Mouse (Mus musculus): Measurements from ENCODE around the gene Cst11. TPM values are rescaled to one million over a fixed set of nuclear protein-coding genes. Genes with fewer than 3 reads are reported as not detected.
A peak's percentile ranks its signal among the peaks of the same experiment; 100 is the strongest.
"Not testable (repeated sequence)": the region's sequence is repeated elsewhere in the genome, so short reads cannot be mapped to it uniquely, and the experiment has no call there.

The Cst11 gene
- total RNA-seq (2012; rRNA removed): not detected in 2 replicates

DNA sequence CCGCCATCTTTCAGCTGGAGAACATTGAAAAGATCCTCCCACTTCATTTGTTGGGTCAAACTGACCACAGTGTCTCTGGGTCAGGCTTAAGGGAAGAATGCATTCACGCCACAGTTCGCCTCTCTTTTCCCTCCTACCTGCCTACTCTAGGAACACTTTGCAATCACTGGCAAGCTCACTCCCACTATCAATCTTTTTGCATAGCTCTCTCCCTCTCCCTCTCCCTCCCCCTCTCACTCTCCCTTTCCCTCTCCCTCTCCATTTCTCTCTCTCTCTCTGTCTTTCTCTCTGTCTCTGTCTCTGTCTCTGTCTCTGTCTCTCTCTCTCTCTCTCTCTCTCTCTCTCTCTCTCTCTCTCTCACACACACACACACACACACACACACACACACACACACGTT is at the start of gene Cst11:
Gene Cst11, minus strand, starts transcription at position 101 of the 400 bp plus-strand sequence.
- H3K4me1 ChIP-seq (ENCODE audit: control insufficient read depth in 2 of 2, insufficient read depth in 2 of 2, low read length in 2 of 2, poor library complexity in 1 of 2); H3K9me3 ChIP-seq (ENCODE audit: control insufficient read depth, insufficient read depth, low read depth, low read length); H3K9ac ChIP-seq (ENCODE audit: insufficient read depth, low read depth, low read length, poor library complexity, severe bottlenecking); DNase-seq (ENCODE audit: low read depth, low spot score); H3K27ac ChIP-seq (ENCODE audit: insufficient read depth, low read depth, low read length, poor library complexity, severe bottlenecking); in situ Hi-C loops (cut with MboI; ENCODE audit: low sequenced_read_pairs in 2 of 2, unreplicated experiment in 2 of 2); H3K36me3 ChIP-seq (ENCODE audit: control insufficient read depth, insufficient read depth, low read length, poor library complexity, severe bottlenecking); H3K4me3 ChIP-seq (ENCODE audit: insufficient read depth in 1 of 2, low read depth in 1 of 2, low read length in 2 of 2, poor library complexity in 1 of 2, severe bottlenecking in 1 of 2): not testable (repeated sequence)

GRCm38 (mm10) chr2:148819909-148820308 is 48.6 kb upstream of the Cst11 start, which contains the start of gene Cst13:
TSS of gene Cst13 (plus strand) at chr2:148820081.
- TF ChIP-seq CHD2 (IDR thresholded peaks at IDR 0.05; ENCODE audit: low read depth, low read length): no peak
- no peak for TF ChIP-seq ZC3H11A (IDR thresholded peaks at IDR 0.05; ENCODE audit: borderline replicate concordance, low read depth, low read length)
- TF ChIP-seq HCFC1 (IDR thresholded peaks at IDR 0.05; ENCODE audit: borderline replicate concordance, insufficient read depth, low read length): no peak
- no peak for TF ChIP-seq ZNF384 (IDR thresholded peaks at IDR 0.05; ENCODE audit: low read depth, low read length)
- no peak for TF ChIP-seq MAFK (IDR thresholded peaks at IDR 0.05; ENCODE audit: insufficient read depth, low read depth, low read length)
- in situ Hi-C loops (cut with MboI; ENCODE audit: low sequenced_read_pairs in 2 of 2, unreplicated experiment in 2 of 2): no loop called here
- no peak for DNase-seq (ENCODE audit: low read depth, low spot score)

DNA sequence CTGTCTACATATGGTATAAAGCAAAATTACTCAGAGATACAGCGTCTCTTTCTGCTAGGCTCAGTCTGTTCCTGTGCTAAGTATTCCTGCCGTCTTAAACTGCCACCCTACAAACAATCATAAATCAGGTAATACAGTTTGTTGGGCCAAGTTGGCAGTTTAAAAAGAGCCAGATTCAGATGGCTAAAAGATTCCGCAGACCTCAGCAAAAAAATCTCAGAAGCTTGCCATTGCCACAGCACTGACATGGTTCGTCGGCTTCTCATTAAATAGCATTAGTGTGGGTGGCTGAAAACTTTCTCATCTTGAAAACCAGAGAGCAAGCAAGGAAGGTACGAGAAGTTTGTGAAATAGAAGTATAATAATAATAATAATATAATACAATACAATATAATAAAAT is 35.4 kb upstream of the Cst11 start:
- Histone ChIP-seq H3K9me3 (ENCODE audit: control insufficient read depth, insufficient read depth, low read depth, low read length) (no peaks in the 10 kb centered on the region), H3K9ac (ENCODE audit: insufficient read depth, low read depth, low read length, poor library complexity, severe bottlenecking) (no peak overlapping the region), H3K27ac (ENCODE audit: insufficient read depth, low read depth, low read length, poor library complexity, severe bottlenecking) (no peak overlapping the region), H3K4me1 (ENCODE audit: control insufficient read depth in 2 of 2, insufficient read depth in 2 of 2, low read length in 2 of 2, poor library complexity in 1 of 2) (no peaks in the 10 kb centered on the region), H3K36me3 (ENCODE audit: control insufficient read depth, insufficient read depth, low read length, poor library complexity, severe bottlenecking) (no peaks in the 10 kb centered on the region), H3K4me3 (ENCODE audit: insufficient read depth in 1 of 2, low read depth in 1 of 2, low read length in 2 of 2, poor library complexity in 1 of 2, severe bottlenecking in 1 of 2) (no peak overlapping the region)
- in situ Hi-C loops (cut with MboI; ENCODE audit: low sequenced_read_pairs in 2 of 2, unreplicated experiment in 2 of 2): no loop called here
- DNase-seq (ENCODE audit: low read depth, low spot score): no peak
- TF ChIP-seq ZNF384 (IDR thresholded peaks at IDR 0.05; ENCODE audit: low read depth, low read length) (no peak), MAFK (IDR thresholded peaks at IDR 0.05; ENCODE audit: insufficient read depth, low read depth, low read length) (0 out of 2 replicates have a peak, but pooled peaks have one; percentile 38)

More at GRCm38 (mm10) chr2:148819909-148820308, 48.6 kb upstream of the Cst11 start, which contains the start of gene Cst13:
- H3K9me3 ChIP-seq (ENCODE audit: control insufficient read depth, insufficient read depth, low read depth, low read length): no peaks in the 10 kb centered on the region
- no peak within 1 kb of the TSS for H3K27ac ChIP-seq (ENCODE audit: insufficient read depth, low read depth, low read length, poor library complexity, severe bottlenecking)
- H3K36me3 ChIP-seq (ENCODE audit: control insufficient read depth, insufficient read depth, low read length, poor library complexity, severe bottlenecking): no peaks in the 10 kb centered on the region
- H3K9ac ChIP-seq (ENCODE audit: insufficient read depth, low read depth, low read length, poor library complexity, severe bottlenecking): no peak within 1 kb of the TSS
- no peak within 1 kb of the TSS for H3K4me3 ChIP-seq (ENCODE audit: insufficient read depth in 1 of 2, low read depth in 1 of 2, low read length in 2 of 2, poor library complexity in 1 of 2, severe bottlenecking in 1 of 2)
- no peaks in the 10 kb centered on the region; a peak in 1 of 4 replicates for H3K4me1 ChIP-seq (ENCODE audit: control insufficient read depth in 2 of 2, insufficient read depth in 2 of 2, low read length in 2 of 2, poor library complexity in 1 of 2)

DNA sequence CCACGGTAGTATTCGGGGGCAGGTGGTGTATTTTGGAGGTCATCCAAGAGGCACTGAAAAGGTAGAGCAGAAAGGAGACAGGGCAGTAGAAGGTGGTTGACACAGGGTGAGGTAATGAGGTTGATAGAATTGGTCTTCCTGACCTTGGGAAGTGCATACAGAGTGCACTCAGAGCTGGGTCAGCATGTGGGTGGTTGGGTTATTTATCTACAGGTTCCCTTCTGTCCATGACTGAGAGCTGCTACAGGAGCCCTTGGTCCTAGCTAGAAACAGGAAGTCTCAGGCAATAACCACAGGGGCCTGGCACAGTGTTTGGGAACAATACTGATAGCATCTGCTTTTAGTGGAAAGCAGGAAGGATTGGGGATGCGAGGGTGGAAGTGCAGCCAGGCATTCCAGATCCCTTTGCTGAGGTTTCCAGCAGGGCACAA is 30.2 kb upstream of the Cst11 start:
- Histone ChIP-seq H3K9ac (ENCODE audit: insufficient read depth, low read depth, low read length, poor library complexity, severe bottlenecking) (no peak overlapping the region), H3K4me1 (ENCODE audit: control insufficient read depth in 2 of 2, insufficient read depth in 2 of 2, low read length in 2 of 2, poor library complexity in 1 of 2) (no peaks in the 10 kb centered on the region), H3K27ac (ENCODE audit: insufficient read depth, low read depth, low read length, poor library complexity, severe bottlenecking) (no peak overlapping the region), H3K36me3 (ENCODE audit: control insufficient read depth, insufficient read depth, low read length, poor library complexity, severe bottlenecking) (no peaks in the 10 kb centered on the region), H3K9me3 (ENCODE audit: control insufficient read depth, insufficient read depth, low read depth, low read length) (no peaks in the 10 kb centered on the region), H3K4me3 (ENCODE audit: insufficient read depth in 1 of 2, low read depth in 1 of 2, low read length in 2 of 2, poor library complexity in 1 of 2, severe bottlenecking in 1 of 2) (no peak overlapping the region)
- in situ Hi-C loops (cut with MboI; ENCODE audit: low sequenced_read_pairs in 2 of 2, unreplicated experiment in 2 of 2): no loop called here
- TF ChIP-seq MAFK (IDR thresholded peaks at IDR 0.05; ENCODE audit: insufficient read depth, low read depth, low read length): no peak
- DNase-seq (ENCODE audit: low read depth, low spot score): no peak

- in situ Hi-C loops (cut with MboI; ENCODE audit: low sequenced_read_pairs in 2 of 2, unreplicated experiment in 2 of 2): no loop called here
- DNase-seq (ENCODE audit: low read depth, low spot score): no peak
These were observed 27.2 kb upstream of the Cst11 start, which contains the start of gene Cst8 for GRCm38 (mm10) chr2:148798485-148798884. TSS of gene Cst8 (plus strand) at chr2:148798785.

More at GRCm38 (mm10) chr2:148798485-148798884, 27.2 kb upstream of the Cst11 start, which contains the start of gene Cst8:
- no peaks in the 10 kb centered on the region for H3K4me1 ChIP-seq (ENCODE audit: control insufficient read depth in 2 of 2, insufficient read depth in 2 of 2, low read length in 2 of 2, poor library complexity in 1 of 2)
- no peaks in the 10 kb centered on the region for H3K9me3 ChIP-seq (ENCODE audit: control insufficient read depth, insufficient read depth, low read depth, low read length)
- H3K27ac ChIP-seq (ENCODE audit: insufficient read depth, low read depth, low read length, poor library complexity, severe bottlenecking): no peak within 1 kb of the TSS
- TF ChIP-seq ZC3H11A (IDR thresholded peaks at IDR 0.05; ENCODE audit: borderline replicate concordance, low read depth, low read length) (no peak), CHD2 (IDR thresholded peaks at IDR 0.05; ENCODE audit: low read depth, low read length) (no peak), ZNF384 (IDR thresholded peaks at IDR 0.05; ENCODE audit: low read depth, low read length) (no peak), MAFK (IDR thresholded peaks at IDR 0.05; ENCODE audit: insufficient read depth, low read depth, low read length) (no peak), HCFC1 (IDR thresholded peaks at IDR 0.05; ENCODE audit: borderline replicate concordance, insufficient read depth, low read length) (no peak)
- H3K9ac ChIP-seq (ENCODE audit: insufficient read depth, low read depth, low read length, poor library complexity, severe bottlenecking): no peak within 1 kb of the TSS
- H3K4me3 ChIP-seq (ENCODE audit: insufficient read depth in 1 of 2, low read depth in 1 of 2, low read length in 2 of 2, poor library complexity in 1 of 2, severe bottlenecking in 1 of 2): no peak within 1 kb of the TSS
- H3K36me3 ChIP-seq (ENCODE audit: control insufficient read depth, insufficient read depth, low read length, poor library complexity, severe bottlenecking): no peaks in the 10 kb centered on the region

Measured in ES-E14 (cell line).